Mouse (Mus musculus) MEL (cell line): ENCODE data around the gene Trio.

ENCODE experiments used
- MXI1 ChIP-seq: IDR thresholded peaks from 2 replicates; pipeline ENCODE4 v1.6.1; 2011; ENCODE audit warnings: mild to moderate bottlenecking, low read depth, low read length, improper control_type of control experiment
- SIN3A ChIP-seq: IDR thresholded peaks from 2 replicates; pipeline ENCODE4 v1.6.1; 2012; ENCODE audit warnings: low read length, improper control_type of control experiment, inconsistent platforms

DNA sequence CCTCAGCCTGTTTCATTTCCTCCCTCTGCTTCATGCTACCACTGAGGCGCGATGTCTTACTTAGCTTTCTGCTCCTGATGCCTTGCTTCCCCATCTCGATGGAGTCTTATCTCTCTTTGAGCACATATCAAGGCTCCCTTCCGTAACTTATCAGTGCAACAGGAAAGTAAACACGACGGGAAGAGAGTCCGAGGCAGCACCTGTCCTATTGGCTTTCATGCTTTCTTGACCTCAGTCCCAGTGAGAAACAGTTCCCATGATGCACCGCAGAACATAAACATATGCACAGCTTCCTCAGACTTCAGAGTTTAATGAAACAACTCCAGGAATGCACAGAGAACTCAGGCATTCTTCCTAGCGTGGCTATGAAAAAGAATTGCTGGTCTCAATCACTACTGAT lies 65.0 kb downstream of the Trio start:
- TF ChIP-seq SIN3A, result no peak
- no peak for TF ChIP-seq MXI1
